Mouse (Mus musculus): ENCODE results near the gene Slit2. TPM values are rescaled to one million over a fixed set of nuclear protein-coding genes. Genes with fewer than 3 reads are reported as not detected.

Gene Slit2
- 33.5 and 45.5 TPM in 2 replicates for total RNA-seq (2021)
- long read RNA-seq, partial matches to known transcripts = 3 of 5 reads
- long read RNA-seq, other reads (novel, unspliced or antisense) = 2 of 5 reads

DNA sequence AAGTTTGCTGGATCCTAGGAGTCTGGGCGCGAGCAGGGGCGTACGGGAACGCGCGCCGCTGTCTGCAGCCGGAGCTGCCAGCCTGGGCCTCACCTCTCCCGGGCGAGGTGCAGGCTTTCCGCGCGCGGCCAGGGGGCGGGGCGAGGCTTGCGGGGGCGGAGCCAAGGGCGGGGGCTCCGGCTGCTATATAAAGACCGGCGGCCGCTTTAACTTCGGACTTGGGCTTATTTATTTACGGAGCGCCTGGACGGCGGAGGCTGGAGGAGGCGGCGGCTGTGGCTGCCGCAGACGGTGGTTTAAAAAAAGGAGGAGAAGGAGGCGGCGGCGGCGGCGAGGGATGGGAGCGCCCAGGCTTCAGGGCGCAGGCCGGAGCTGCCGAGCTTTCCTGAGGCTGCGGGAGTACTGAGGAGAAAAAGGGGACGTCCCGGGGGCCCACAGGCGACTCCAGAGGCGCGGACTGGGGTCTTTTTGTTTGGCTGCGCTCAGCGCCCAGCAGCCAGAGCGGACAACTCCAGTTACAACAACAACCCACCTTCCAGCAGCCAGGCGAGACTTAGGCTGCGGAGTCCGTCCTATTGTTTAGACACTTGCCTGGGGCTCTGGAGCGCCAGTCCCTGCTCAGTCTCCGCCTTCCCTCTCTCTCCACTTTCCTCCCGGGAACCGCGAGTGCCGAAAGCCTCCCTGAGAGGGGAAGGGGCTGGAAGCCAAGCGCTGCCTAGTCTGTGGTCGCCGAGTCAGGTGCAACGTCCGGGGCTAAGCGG, at the start of gene Slit2:
Gene Slit2 (plus strand): TSS at position 198 of the 761 bp plus-strand sequence.
- DNase-seq = peak; percentile 92

DNA sequence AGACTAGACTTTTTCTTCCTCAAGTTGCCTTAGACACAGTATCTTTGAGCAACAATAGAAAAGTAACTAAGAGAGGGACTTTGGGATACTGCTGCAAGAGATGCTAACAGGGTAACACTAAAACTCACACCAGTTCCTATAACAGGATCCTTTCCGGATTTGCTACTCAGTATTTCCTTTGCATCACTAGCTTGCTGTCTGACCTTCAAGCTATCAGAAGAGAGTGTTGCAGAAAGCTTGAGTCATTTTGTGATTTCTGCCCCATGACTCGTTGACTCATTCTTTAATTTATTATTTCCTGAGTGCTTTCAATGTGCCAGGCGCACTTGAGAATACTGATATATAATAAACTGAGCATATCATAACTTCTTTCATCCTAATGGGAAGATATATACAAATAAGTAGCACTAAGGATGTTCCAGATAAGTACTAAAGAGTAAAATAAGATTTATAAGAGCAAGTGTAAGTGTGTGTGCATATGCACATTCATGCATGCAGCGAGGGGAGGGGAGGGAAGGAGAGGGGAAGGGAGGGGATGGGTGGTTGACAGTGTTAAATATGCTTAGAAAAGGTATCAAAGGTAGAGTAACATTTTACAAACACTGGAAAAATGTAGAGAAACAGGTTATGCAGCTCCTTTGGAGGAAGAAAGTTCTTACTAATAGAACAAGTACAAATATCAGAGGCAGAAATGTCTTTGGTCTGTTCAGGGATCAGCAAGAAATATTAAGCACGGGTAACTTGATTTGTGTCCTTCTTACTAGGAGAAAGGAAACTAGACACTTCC, 44.2 kb upstream of the Slit2 start:
- DNase-seq = no peak

DNA sequence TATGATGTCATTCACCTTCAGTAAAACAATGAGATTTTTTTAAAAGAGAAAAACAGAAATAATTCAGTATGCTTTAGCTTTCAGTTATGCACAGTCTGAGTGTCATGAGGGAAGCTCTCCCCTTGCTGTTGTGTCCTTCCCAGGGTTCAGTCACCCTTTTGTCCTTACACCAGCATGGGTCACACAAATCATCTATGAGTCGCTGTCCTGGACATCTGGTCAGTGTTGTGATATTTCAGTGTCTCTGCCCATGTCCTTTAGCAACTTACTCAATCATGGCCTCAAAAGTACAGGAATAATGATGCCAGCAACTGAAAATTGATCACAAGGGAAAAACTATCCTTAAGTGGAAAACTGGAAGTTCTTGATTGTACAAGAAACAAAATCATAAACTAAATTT, 26.5 kb upstream of the Slit2 start:
- no peak for DNase-seq

- no peak for DNase-seq
Measured at GRCm38 (mm10) chr5:47975795-47976194, 7.1 kb upstream of the Slit2 start.

DNA sequence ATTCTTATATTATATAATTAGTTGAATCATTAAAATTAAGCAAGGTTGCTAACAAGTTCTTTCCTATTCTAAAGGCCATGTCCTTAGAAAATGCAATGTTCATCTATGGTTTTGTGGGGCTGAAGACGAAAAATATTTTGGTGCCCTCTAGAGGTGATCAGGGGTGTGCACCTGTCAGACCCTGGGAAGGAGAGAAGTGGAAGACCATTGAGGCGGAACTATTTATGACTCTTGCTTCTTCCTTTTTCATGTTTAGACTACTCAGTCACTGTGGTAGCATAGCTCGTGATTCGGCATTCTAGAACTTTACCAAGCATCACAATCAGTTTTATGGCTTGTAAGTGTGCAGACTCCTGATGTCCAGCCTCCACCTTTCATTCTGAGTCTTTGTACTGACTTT, 3.6 kb upstream of the Slit2 start:
- no peak for DNase-seq

GRCm38 (mm10) chr5:47980459-47980858, 2.5 kb upstream of the Slit2 start:
- no peak for DNase-seq

- DNase-seq = no peak
Measured at GRCm38 (mm10) chr5:47981951-47982350, 987 bp upstream of the Slit2 start.

DNA sequence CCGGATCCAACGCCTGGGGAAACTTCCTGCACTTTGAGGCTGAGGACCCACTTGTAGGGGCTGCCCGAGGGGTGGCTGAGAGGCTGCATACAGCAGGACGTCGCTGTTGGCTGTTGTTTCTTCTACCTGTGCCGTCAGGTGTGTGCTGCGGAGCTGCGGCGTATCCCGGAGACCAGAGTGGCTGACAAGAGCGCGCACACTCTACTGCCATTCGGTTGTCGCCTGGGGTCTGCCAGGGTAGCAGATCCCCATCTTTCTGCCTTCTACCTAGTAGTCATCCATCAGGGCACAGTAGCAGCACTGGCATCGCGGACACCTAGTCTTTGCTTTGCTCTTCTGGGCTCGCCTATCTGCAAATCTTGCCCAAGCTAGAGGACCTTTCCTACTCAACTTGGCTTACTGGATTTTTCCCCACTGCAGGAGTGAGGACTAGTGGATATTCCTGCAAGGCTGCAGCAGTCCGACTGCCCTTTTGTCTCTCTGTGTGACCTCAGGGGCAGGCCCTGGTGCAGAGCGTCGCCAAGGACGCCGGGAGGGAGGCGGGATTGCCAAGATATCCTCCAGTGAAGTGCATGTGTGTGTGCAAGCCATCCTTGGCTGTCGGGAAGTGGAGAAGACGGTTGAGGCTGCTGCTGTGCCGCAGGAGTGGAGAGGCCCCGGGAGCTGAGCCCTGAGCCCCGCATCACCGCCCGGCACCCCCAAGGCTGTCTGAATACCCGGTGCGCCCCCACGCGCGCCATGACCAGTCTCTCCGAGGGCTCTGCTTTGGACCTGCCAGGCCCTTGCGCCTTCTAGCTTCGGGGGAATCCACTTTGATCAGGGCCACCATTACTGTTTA, 1.0 kb downstream of the Slit2 start:
- DNase-seq = peak; percentile 12

- DNase-seq = no peak
Measured at GRCm38 (mm10) chr5:47984584-47985197, 1.8 kb downstream of the Slit2 start.

- DNase-seq = peak; percentile 5
Measured at GRCm38 (mm10) chr5:47985198-47985631, 2.3 kb downstream of the Slit2 start.

DNA sequence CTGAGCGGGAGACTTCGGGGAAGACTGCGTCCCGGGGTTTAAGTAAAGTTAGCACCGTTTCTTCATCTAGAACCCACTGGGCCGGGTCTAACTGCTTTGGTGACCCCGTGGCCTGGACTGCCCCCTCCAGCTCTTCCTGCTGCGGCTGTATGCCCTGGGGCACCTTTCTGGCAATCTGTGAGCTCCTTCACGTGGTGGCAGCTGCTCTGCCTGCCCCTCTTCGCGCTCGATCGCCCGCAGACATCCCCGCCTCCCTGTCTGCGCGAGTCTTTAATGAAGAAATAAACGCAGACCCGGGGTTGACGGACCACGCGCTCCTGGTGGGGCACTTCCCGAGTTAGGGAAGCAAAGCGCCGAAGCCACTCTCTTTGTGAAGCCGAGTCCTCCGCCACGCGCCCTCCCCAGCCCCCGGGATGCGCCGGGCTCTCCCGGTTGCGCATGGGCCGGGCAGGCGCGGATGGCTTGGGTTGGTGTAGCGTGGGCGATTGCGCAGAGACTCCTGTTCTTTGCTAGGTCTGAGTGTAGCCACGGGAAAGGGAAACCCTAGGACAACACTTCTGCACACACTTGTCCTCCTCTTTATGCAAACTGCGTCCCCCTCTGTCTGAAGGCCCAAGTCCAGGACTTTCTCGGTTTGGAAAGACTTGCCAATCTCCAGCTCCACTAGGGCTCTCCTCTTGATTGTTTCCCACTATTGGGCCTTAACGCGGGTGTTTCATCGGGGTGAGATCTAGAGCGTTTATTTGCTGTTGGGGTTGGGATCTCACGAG, 3.1 kb downstream of the Slit2 start:
- peak; percentile 9 for DNase-seq

DNA sequence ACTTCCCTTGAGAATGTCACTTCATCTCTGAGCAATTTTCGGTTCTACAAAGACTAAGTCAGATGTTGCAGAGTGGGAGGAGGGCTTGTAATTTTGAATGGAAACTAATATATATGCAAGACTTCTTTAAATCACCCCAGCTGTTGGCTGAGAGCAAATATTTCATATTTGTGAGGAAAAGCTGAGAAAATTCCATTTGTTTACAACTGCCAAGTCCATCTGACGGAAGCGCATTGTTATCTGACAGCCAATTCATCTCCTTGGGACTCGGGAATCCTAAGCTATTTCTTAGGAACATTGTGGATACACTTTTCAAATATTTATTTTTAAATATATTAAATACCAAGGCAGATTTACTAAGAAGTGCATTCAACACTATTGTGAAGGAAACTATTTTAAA, 8.0 kb downstream of the Slit2 start:
- DNase-seq = no peak

GRCm38 (mm10) chr5:48003708-48004415, 20.9 kb downstream of the Slit2 start:
- DNase-seq = no peak

- DNase-seq = no peak
Measured at GRCm38 (mm10) chr5:48005533-48005932, 22.6 kb downstream of the Slit2 start.

DNA sequence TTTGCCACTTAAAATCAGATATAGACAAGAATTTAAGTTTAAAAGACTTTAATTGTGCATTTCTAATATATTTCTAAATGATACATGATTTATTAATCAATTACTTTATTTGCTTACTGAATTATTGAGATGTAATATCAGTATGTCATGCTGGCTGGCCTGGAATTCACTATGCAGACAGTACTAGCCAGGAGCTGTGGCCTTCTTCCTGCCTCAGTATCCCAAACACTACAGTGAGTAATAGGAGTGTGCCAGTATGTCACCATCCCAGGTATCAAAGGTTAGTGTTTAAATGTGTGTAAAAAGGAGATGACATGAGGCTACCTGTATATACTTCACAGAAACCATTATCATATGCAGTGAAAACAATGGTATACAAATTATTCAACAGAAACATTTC, 23.1 kb downstream of the Slit2 start:
- no peak for DNase-seq

GRCm38 (mm10) chr5:48023441-48023840, 40.5 kb downstream of the Slit2 start:
- DNase-seq = no peak

- DNase-seq = no peak
Measured at GRCm38 (mm10) chr5:48034875-48035274, 51.9 kb downstream of the Slit2 start.

GRCm38 (mm10) chr5:48038033-48038432, 55.1 kb downstream of the Slit2 start:
- no peak for DNase-seq

DNA sequence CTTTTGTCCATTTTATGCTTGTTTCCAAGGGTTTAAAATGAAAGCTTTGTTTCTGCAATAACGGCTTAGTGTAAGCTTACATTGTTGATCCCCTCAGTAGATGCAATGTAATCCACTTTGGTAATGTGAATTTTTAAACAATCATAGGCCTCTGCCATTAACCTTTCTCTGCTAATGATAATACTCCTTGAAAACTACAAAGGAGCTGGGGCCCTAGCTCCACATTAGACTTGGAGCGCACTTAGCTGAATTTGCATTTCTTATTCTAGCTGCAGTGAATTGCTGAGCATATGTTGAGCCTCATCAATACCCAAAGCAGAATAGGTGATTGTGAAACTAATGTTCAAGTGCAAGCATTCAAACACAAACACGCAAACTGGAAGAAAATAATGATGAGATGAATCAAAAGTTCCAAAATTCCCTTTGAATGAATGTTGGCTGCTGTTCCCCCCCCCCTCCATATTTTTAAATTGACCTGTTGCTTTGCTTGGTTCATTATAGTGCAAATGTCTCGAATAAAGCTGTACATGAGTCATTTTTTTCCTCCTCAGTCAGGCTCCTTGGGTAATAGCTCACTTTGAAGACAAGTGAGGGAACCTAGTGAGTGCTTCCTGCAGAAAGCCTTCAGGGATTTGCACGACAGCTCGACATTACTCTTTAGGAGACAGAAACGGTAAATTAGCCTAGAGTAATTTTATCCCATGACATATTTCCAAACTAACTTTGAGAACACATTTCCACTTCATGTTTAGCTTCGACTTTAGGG, 66.2 kb downstream of the Slit2 start:
- no peak for DNase-seq

Data from adrenal gland, postnatal 25 days (tissue).